Mouse (Mus musculus): ENCODE results near the gene Asic4. TPM values are rescaled to one million over a fixed set of nuclear protein-coding genes. Genes with fewer than 3 reads are reported as not detected.

The Asic4 gene
- polyA plus RNA-seq, 1 experiment from 2014 or later = 0.47 TPM

DNA sequence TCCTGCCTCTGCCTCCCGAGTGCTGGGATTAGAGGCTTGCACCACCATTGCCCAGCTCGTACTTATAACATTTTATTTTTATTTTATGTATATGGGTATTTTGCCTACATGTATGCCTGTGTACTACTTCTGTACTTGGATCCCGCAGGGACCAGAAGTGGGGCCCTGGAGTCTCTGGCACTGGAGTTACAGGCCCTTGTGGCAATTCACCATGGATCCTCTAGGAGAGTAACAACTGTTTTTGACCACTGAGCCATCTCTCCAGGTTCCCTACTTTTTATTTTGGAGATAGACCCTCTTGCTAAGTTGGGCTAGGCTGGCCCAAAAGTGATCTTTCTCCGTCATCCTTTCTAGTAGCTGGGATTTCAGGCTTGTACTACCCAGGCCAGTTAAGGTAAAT is 68.2 kb downstream of the Asic4 start:
- H3K9me3 ChIP-seq (ENCODE audit: control insufficient read depth, low read length) = no peaks in the 10 kb centered on the region
- WGBS = 96% methylated on average over 4 of the region's 4 CpGs
- peak overlapping the region; percentile 75 for H3K27ac ChIP-seq (ENCODE audit: low read depth)
- no peaks in the 10 kb centered on the region for H3K36me3 ChIP-seq (ENCODE audit: control insufficient read depth, insufficient read depth, low read length)
- H3K4me2 ChIP-seq (ENCODE audit: low read length) = no peak overlapping the region
- no peak overlapping the region for H3K9ac ChIP-seq (ENCODE audit: low read length)
- H3K4me1 ChIP-seq (replicated peaks; ENCODE audit: control insufficient read depth, insufficient read depth, low read length) = peaks cover 31% of the 10 kb centered on the region
- H3K4me3 ChIP-seq (ENCODE audit: low read depth, low read length) = no peak overlapping the region
- no peak for DNase-seq (ENCODE audit: low spot score)
- no peaks in the 10 kb centered on the region for H3K27me3 ChIP-seq (replicated peaks; ENCODE audit: control insufficient read depth, insufficient read depth, low read length)
- ATAC-seq (replicated peaks; ENCODE audit: low FRiP score, low TSS enrichment, low read depth) = no peak

DNA sequence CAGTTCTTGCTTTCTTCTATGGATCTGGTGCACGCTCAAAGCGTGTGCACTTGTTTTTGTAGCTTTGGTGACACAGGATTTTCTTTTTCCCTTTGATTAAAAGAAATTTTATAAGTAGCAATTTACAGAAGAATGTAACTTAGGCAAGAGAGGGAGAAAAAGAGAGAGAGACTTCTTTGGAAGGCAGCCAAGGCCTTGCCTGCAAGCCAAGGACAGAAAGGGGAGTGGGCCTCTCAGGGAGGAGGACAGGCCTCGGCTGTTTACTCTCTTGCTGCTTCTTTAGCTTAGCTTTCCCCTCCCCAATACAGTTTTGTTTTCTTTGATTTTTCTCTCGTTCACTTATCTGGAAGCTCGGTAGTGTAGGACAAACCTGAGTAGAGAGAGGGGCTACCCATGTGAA is 69.3 kb downstream of the Asic4 start:
- ATAC-seq (replicated peaks; ENCODE audit: low FRiP score, low TSS enrichment, low read depth) (no peak), DNase-seq (ENCODE audit: low spot score) (no peak)
- H3K27me3 ChIP-seq (replicated peaks; ENCODE audit: control insufficient read depth, insufficient read depth, low read length) = no peaks in the 10 kb centered on the region
- H3K4me2 ChIP-seq (ENCODE audit: low read length) = 0 out of 2 replicates have a peak overlapping the region, but pooled peaks have one; percentile 7
- WGBS = 40% methylated on average over 5 of the region's 5 CpGs
- no peaks in the 10 kb centered on the region for H3K9me3 ChIP-seq (ENCODE audit: control insufficient read depth, low read length)
- no peak overlapping the region for H3K9ac ChIP-seq (ENCODE audit: low read length)
- no peak overlapping the region for H3K4me3 ChIP-seq (ENCODE audit: low read depth, low read length)
- H3K4me1 ChIP-seq (replicated peaks; ENCODE audit: control insufficient read depth, insufficient read depth, low read length) = peaks cover 31% of the 10 kb centered on the region
- H3K27ac ChIP-seq (ENCODE audit: low read depth) = peak overlapping the region; percentile 98
- no peaks in the 10 kb centered on the region for H3K36me3 ChIP-seq (ENCODE audit: control insufficient read depth, insufficient read depth, low read length)

DNA sequence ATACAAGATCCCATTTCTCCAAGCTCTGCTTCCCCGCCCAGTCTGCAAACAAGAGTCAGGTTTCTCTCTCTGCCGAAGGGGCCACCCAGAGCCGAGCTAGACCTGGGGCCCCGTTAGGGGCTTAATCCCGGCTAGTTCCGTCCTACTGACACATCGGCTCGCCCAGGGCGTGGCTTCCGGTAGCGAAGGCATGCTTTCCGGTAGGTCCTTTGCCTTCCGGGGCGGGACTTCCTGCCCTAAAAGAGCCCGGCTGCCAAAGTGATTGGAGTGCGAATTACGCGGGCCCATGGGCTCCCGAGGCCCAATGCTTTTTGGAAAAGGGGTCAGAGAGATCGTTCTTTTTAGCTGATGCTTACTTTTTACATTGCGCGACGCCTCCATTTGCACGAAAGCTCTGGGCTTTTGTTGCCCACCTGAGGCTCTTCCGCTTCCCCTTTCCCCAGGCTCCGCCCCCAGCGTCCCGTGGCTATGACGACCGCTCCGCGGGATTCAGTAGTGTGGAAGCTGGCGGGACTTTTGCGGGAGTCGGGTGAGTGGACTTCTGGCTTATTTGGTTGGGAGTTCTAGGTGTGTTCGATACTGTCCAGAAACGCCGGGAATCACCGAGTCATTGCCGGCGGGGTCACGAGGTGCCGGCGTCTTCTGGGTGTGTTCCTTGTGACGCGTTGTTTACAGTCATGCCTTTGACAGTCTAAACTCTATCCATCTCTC is 71.2 kb downstream of the Asic4 start, which contains the start of gene Stk11ip:
TSS of gene Stk11ip (plus strand) at position 209 of the 711 bp plus-strand sequence.
- peaks cover 13% of the 10 kb centered on the region for H3K36me3 ChIP-seq (ENCODE audit: control insufficient read depth, insufficient read depth, low read length)
- H3K4me1 ChIP-seq (replicated peaks; ENCODE audit: control insufficient read depth, insufficient read depth, low read length) = peaks cover 28% of the 10 kb centered on the region
- H3K27me3 ChIP-seq (replicated peaks; ENCODE audit: control insufficient read depth, insufficient read depth, low read length) = no peaks in the 10 kb centered on the region
- peak within 1 kb of the TSS; percentile 51 for H3K9ac ChIP-seq (ENCODE audit: low read length)
- H3K4me3 ChIP-seq (ENCODE audit: low read depth, low read length) = peak within 1 kb of the TSS; percentile 72
- no peaks in the 10 kb centered on the region for H3K9me3 ChIP-seq (ENCODE audit: control insufficient read depth, low read length)
- peak; percentile 97 for DNase-seq (ENCODE audit: low spot score)
- H3K4me2 ChIP-seq (ENCODE audit: low read length) = peak within 1 kb of the TSS; percentile 94
- under 1% methylated on average over 46 of the region's 46 CpGs for WGBS
- H3K27ac ChIP-seq (ENCODE audit: low read depth) = peak within 1 kb of the TSS; percentile 98
- ATAC-seq (replicated peaks; ENCODE audit: low FRiP score, low TSS enrichment, low read depth) = peak; percentile 97

Other genes starting within 250 kb of the Asic4 start
- 15.1 and 19.2 TPM in 2 replicates for gene Glb1l, start 239.6 kb upstream of the Asic4 start, polyA plus RNA-seq (2014; fragmentation: Nextera tagmentation; extraction: Ambion mirVana)
- 116 and 131 TPM in 2 replicates for gene Stk16, start 239.6 kb upstream of the Asic4 start, polyA plus RNA-seq (2014; fragmentation: Nextera tagmentation; extraction: Ambion mirVana)
- gene Tuba4a, start 230.6 kb upstream of the Asic4 start, polyA plus RNA-seq (2014; fragmentation: Nextera tagmentation; extraction: Ambion mirVana) = 68.7 and 86.5 TPM in 2 replicates
- gene A630095N17Rik, start 218.3 kb upstream of the Asic4 start, polyA plus RNA-seq (2014; fragmentation: Nextera tagmentation; extraction: Ambion mirVana) = not detected in 2 replicates
- gene Dnajb2, start 214.0 kb upstream of the Asic4 start, polyA plus RNA-seq (2014; fragmentation: Nextera tagmentation; extraction: Ambion mirVana) = 14.2 TPM in 2 replicates
- gene Ptprn, start 185.9 kb upstream of the Asic4 start, polyA plus RNA-seq (2014; fragmentation: Nextera tagmentation; extraction: Ambion mirVana) = 2.9 and 3.4 TPM in 2 replicates
- 13.0 and 13.4 TPM in 2 replicates for gene Resp18, start 172.0 kb upstream of the Asic4 start, polyA plus RNA-seq (2014; fragmentation: Nextera tagmentation; extraction: Ambion mirVana)
- gene Dnpep, start 132.4 kb upstream of the Asic4 start, polyA plus RNA-seq (2014; fragmentation: Nextera tagmentation; extraction: Ambion mirVana) = 133 and 137 TPM in 2 replicates
- gene Des, start 90.1 kb upstream of the Asic4 start, polyA plus RNA-seq (2014; fragmentation: Nextera tagmentation; extraction: Ambion mirVana) = 72.4 and 73.2 TPM in 2 replicates
- 46.7 and 55.2 TPM in 2 replicates for gene Speg, start 75.1 kb upstream of the Asic4 start, polyA plus RNA-seq (2014; fragmentation: Nextera tagmentation; extraction: Ambion mirVana)
- 69.4 and 72.1 TPM in 2 replicates for gene Gmppa, start 14.5 kb upstream of the Asic4 start, polyA plus RNA-seq (2014; fragmentation: Nextera tagmentation; extraction: Ambion mirVana)
- 36.7 and 42.8 TPM in 2 replicates for gene Chpf, start 28.9 kb downstream of the Asic4 start, polyA plus RNA-seq (2014; fragmentation: Nextera tagmentation; extraction: Ambion mirVana)
- gene Tmem198, start 29.1 kb downstream of the Asic4 start, polyA plus RNA-seq (2014; fragmentation: Nextera tagmentation; extraction: Ambion mirVana) = 1.9 and 2.6 TPM in 2 replicates
- gene Obsl1, start 56.0 kb downstream of the Asic4 start, polyA plus RNA-seq (2014; fragmentation: Nextera tagmentation; extraction: Ambion mirVana) = 80.9 and 88.4 TPM in 2 replicates
- gene Inha, start 56.6 kb downstream of the Asic4 start, polyA plus RNA-seq (2014; fragmentation: Nextera tagmentation; extraction: Ambion mirVana) = 3.5 and 3.9 TPM in 2 replicates
- 16.3 and 18.7 TPM in 2 replicates for gene Stk11ip, start 71.1 kb downstream of the Asic4 start, polyA plus RNA-seq (2014; fragmentation: Nextera tagmentation; extraction: Ambion mirVana)
- 11.8 and 15.5 TPM in 2 replicates for gene Slc4a3, start 95.8 kb downstream of the Asic4 start, polyA plus RNA-seq (2014; fragmentation: Nextera tagmentation; extraction: Ambion mirVana)